Comparison of ENCODE assay signal across 8 mouse cellular contexts in the genomic region with DNA sequence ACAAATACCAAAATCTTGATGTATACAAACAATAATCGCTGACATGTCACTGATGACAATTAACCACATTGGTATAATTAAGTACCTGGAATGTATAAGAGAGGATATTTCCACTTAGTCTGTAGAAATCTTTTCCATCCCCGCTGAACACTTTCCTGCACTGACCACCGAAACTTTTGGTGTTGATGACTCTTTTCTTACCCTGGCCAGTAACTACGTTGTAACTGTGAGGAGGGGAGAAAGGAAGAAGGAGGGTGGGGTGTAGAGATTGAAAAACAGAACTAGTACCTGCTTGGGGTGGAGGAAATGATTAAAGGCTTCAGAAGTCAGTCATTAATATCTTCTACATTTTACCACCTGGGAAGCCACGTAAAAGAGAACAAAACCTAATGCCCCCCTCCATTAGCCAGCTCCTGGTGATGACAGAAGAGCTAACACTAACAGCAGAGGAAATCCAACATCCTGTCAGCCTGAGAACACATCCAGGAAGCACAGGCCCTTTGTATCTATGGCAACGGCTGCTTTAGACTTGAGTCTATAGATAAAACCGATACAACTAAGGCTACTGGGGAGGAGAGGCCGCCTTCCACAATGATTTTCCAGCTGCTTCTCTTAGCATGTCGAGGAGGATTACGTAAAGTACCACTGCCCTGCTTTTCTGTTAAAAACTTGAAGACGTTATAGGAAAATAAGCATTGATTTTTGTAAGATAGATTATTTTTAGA. TPM values are rescaled to one million over a fixed set of nuclear protein-coding genes. Genes with fewer than 3 reads are reported as not detected.
A peak's percentile ranks its signal among the peaks of the same experiment; 100 is the strongest.
DNase-seq lines count a peak whose midpoint lies in the region; ATAC-seq lines count a peak whose summit lies in the region.

No protein-coding gene starts in this region.

- no peaks in the 10 kb centered on the region for H3K36me3 ChIP-seq in kidney, embryonic 16.5 days (ENCODE audit: insufficient read depth, low read length)
- H3K36me3 ChIP-seq in hindbrain, embryonic 12.5 days, result no peaks in the 10 kb centered on the region
- H3K36me3 ChIP-seq in midbrain, embryonic 16.5 days (ENCODE audit: control insufficient read depth, insufficient read depth, low read length), result no peaks in the 10 kb centered on the region

- H3K9me3 ChIP-seq in kidney, embryonic 16.5 days (ENCODE audit: low read length), result no peaks in the 10 kb centered on the region
- no peaks in the 10 kb centered on the region for H3K9me3 ChIP-seq in hindbrain, embryonic 12.5 days (replicated peaks)
- no peaks in the 10 kb centered on the region for H3K9me3 ChIP-seq in midbrain, embryonic 16.5 days (replicated peaks; ENCODE audit: control insufficient read depth, low read length, poor library complexity, severe bottlenecking)

- 0 out of 2 replicates have a peak overlapping the region, but pooled peaks have one; percentile 15 for H3K4me2 ChIP-seq in kidney, embryonic 16.5 days (replicated peaks; ENCODE audit: low read depth, low read length)
- no peak overlapping the region for H3K4me2 ChIP-seq in hindbrain, embryonic 12.5 days (replicated peaks)
- 0 out of 2 replicates have a peak overlapping the region, but pooled peaks have one; percentile 18 for H3K4me2 ChIP-seq in midbrain, embryonic 16.5 days (ENCODE audit: low read length)

- 53% methylated on average over 11 of the region's 11 CpGs for WGBS in kidney, embryonic 16.5 days
- 66% methylated on average over 11 of the region's 11 CpGs for WGBS in hindbrain, embryonic 12.5 days
- WGBS in midbrain, embryonic 16.5 days, result 43% methylated on average over 11 of the region's 11 CpGs

- no peak for DNase-seq in kidney, postnatal 14 days
- DNase-seq in adrenal gland, adult 8-10 months, result no peak
- no peak for DNase-seq in gastrocnemius, postnatal 25 days
- no peak for DNase-seq in urinary bladder, postnatal 14 days (ENCODE audit: low spot score)

- H3K27ac ChIP-seq in kidney, embryonic 16.5 days (ENCODE audit: low read length), result no peak overlapping the region
- H3K27ac ChIP-seq in hindbrain, embryonic 12.5 days, result 0 out of 2 replicates have a peak overlapping the region, but pooled peaks have one; percentile 17
- peak overlapping the region; percentile 63 for H3K27ac ChIP-seq in midbrain, embryonic 16.5 days (ENCODE audit: low read length)

- H3K4me1 ChIP-seq in kidney, embryonic 16.5 days (ENCODE audit: insufficient read depth, low read length), result no peaks in the 10 kb centered on the region
- H3K4me1 ChIP-seq in hindbrain, embryonic 12.5 days, result no peaks in the 10 kb centered on the region
- H3K4me1 ChIP-seq in midbrain, embryonic 16.5 days (ENCODE audit: control insufficient read depth, insufficient read depth, low read length), result no peaks in the 10 kb centered on the region

- ATAC-seq in kidney, embryonic 16.5 days (ENCODE audit: low FRiP score, low TSS enrichment), result peak; percentile 67; the same call in 1 of the 2 replicates
- peak; percentile 63 for ATAC-seq in activated CD4-positive, CD25-positive, alpha-beta regulatory T cell, adult 4 months
- no peak for ATAC-seq in hindbrain, embryonic 12.5 days (ENCODE audit: low FRiP score)
- ATAC-seq in midbrain, embryonic 16.5 days, result peak; percentile 99

- H3K27me3 ChIP-seq in kidney, embryonic 16.5 days (ENCODE audit: insufficient read depth, low read length), result no peaks in the 10 kb centered on the region
- H3K27me3 ChIP-seq in hindbrain, embryonic 12.5 days, result no peaks in the 10 kb centered on the region
- H3K27me3 ChIP-seq in midbrain, embryonic 16.5 days (ENCODE audit: control insufficient read depth, insufficient read depth, low read depth, low read length), result no peaks in the 10 kb centered on the region

- H3K9ac ChIP-seq in kidney, embryonic 16.5 days (replicated peaks; ENCODE audit: low read length), result no peak overlapping the region
- no peak overlapping the region for H3K9ac ChIP-seq in hindbrain, embryonic 12.5 days
- no peak overlapping the region for H3K9ac ChIP-seq in midbrain, embryonic 16.5 days (ENCODE audit: low read depth, low read length)

- no peak overlapping the region for H3K4me3 ChIP-seq in kidney, embryonic 16.5 days (ENCODE audit: low read length)
- H3K4me3 ChIP-seq in hindbrain, embryonic 12.5 days, result no peak overlapping the region
- no peak overlapping the region for H3K4me3 ChIP-seq in midbrain, embryonic 16.5 days (ENCODE audit: low read depth, low read length)

RNA-seq across cellular contexts. Expression of a gene that starts 17.8 kb away (rescaled TPM):
- 0.11 and 0.18 TPM in 2 replicates for polyA plus RNA-seq in kidney, embryonic 16.5 days (2015; fragmentation: Nextera tagmentation; extraction: Ambion mirVana)
- not detected for polyA plus RNA-seq in activated CD4-positive, CD25-positive, alpha-beta regulatory T cell, adult 4 months (2017; shearing (Covaris generic))
- polyA plus RNA-seq in hindbrain, embryonic 12.5 days (2016; fragmentation: Nextera tagmentation; extraction: Ambion mirVana), result not detected in 2 replicates
- polyA plus RNA-seq in midbrain, embryonic 16.5 days (2015; fragmentation: Nextera tagmentation; extraction: Ambion mirVana), result 0.18 TPM in 1 of 2 replicates, not detected in the other
- total RNA-seq in adrenal gland, adult 8-10 months (2022), result 10 to 100 TPM; 12.9 to 50.2 (median 30.7) TPM
- 1 to 10 TPM; 1.4 to 1.8 TPM for total RNA-seq in gastrocnemius, postnatal 25 days (2021)
